ENCODE assay signal across 13 mouse cellular contexts in genomic region chr11:120263176-120263575, GRCm38 (mm10). TPM values are rescaled to one million over a fixed set of nuclear protein-coding genes. Genes with fewer than 3 reads are reported as not detected.
A peak's percentile ranks its signal among the peaks of the same experiment; 100 is the strongest.
DNase-seq lines count a peak whose midpoint lies in the region; ATAC-seq and TF ChIP-seq lines count a peak whose summit lies in the region.
"Had no signal": no experiment of that assay in that cellular context is flagged by ENCODE, and none has a peak within 500 bp of the region (broad histone marks: within the 10 kb centered on the region; RNA-seq: fewer than 3 reads in every experiment).

No protein-coding gene starts in this region.

- no peak for TF ChIP-seq POLR2A in lung, adult 2 months (IDR thresholded peaks at IDR 0.05; ENCODE audit: borderline replicate concordance, extremely low read depth, low read depth, low read length)

- no peak for TF ChIP-seq CTCF in lung, postnatal 0 days (IDR thresholded peaks at IDR 0.05)
- no peak for TF ChIP-seq CTCF in lung, adult 2 months (IDR thresholded peaks at IDR 0.05; ENCODE audit: insufficient read depth, low read length)

- H3K9ac ChIP-seq in heart, embryonic 13.5 days = peak overlapping the region; percentile 10; the same call in 1 of the 2 replicates
- H3K9ac ChIP-seq in lung, postnatal 0 days (replicated peaks; ENCODE audit: low read depth) = no peak overlapping the region
- H3K9ac ChIP-seq: limb, embryonic 13.5 days; liver, embryonic 12.5 days; liver, postnatal 0 days; neural tube, embryonic 12.5 days had no signal

- no peak overlapping the region for H3K27ac ChIP-seq in heart, embryonic 13.5 days (replicated peaks)
- H3K27ac ChIP-seq in lung, postnatal 0 days (ENCODE audit: low read length) = no peak overlapping the region
- H3K27ac ChIP-seq: layer of hippocampus, adult 2 months; left cerebral cortex, adult 2 months; liver, embryonic 12.5 days had no signal

- peaks cover 87% of the 10 kb centered on the region for H3K4me1 ChIP-seq in heart, embryonic 13.5 days
- peaks cover 34% of the 10 kb centered on the region for H3K4me1 ChIP-seq in lung, postnatal 0 days (ENCODE audit: insufficient read depth, low read depth, low read length)
- H3K4me1 ChIP-seq in lung, adult 2 months (ENCODE audit: control insufficient read depth, insufficient read depth, low read length) = peaks cover 29% of the 10 kb centered on the region

- 0 out of 2 replicates have a peak, but pooled peaks cover 6% of the 10 kb centered on the region for H3K36me3 ChIP-seq in heart, embryonic 13.5 days
- no peaks in the 10 kb centered on the region for H3K36me3 ChIP-seq in lung, postnatal 0 days (ENCODE audit: insufficient read depth, low read length)
- H3K36me3 ChIP-seq: liver, embryonic 12.5 days had no signal

- no peak for ATAC-seq in heart, embryonic 13.5 days (ENCODE audit: extremely low read depth, insufficient number of reproducible peaks, low FRiP score, low TSS enrichment)
- ATAC-seq in lung, postnatal 0 days = no peak
- no peak for ATAC-seq in erythroblast, adult 5-6 weeks (replicated peaks; ENCODE audit: low FRiP score, poor library complexity, severe bottlenecking)

- H3K4me3 ChIP-seq in heart, embryonic 13.5 days = no peak overlapping the region
- H3K4me3 ChIP-seq in lung, postnatal 0 days (ENCODE audit: low read depth, low read length) = no peak overlapping the region
- H3K4me3 ChIP-seq in lung, adult 2 months (replicated peaks; ENCODE audit: extremely low read depth, low read depth, low read length) = no peak overlapping the region
- H3K4me3 ChIP-seq: forebrain, embryonic 12.5 days; layer of hippocampus, adult 2 months; left cerebral cortex, adult 2 months; limb, embryonic 13.5 days; liver, embryonic 12.5 days; neural tube, embryonic 12.5 days had no signal

- DNase-seq in heart, adult 9 months (ENCODE audit: low spot score in 2 of 2) = no peak
- DNase-seq in lung, postnatal 0 days (ENCODE audit: low spot score) = peak; percentile 41
- no peak for DNase-seq in lung, adult 2 months
- DNase-seq in adipocyte (ENCODE audit: low spot score) = peak; percentile 24

- no peaks in the 10 kb centered on the region for H3K9me3 ChIP-seq in heart, embryonic 13.5 days
- H3K9me3 ChIP-seq in lung, postnatal 0 days (ENCODE audit: low read length) = no peaks in the 10 kb centered on the region
- H3K9me3 ChIP-seq: forebrain, embryonic 12.5 days; limb, embryonic 13.5 days; liver, embryonic 12.5 days; neural tube, embryonic 12.5 days had no signal

- no peaks in the 10 kb centered on the region; the same call in 1 of the 2 replicates for H3K27me3 ChIP-seq in heart, embryonic 13.5 days (replicated peaks)
- no peaks in the 10 kb centered on the region for H3K27me3 ChIP-seq in lung, postnatal 0 days (replicated peaks; ENCODE audit: insufficient read depth, low read length)
- H3K27me3 ChIP-seq: forebrain, embryonic 12.5 days; neural tube, embryonic 12.5 days had no signal

- WGBS in heart, embryonic 13.5 days = 88% methylated on average over 3 of the region's 3 CpGs
- WGBS in lung, postnatal 0 days = 71% methylated on average over 3 of the region's 3 CpGs
- WGBS in lung, adult 2 months = 81% methylated on average over 3 of the region's 3 CpGs

- TF ChIP-seq EP300 in lung, postnatal 0 days (IDR thresholded peaks at IDR 0.05) = no peak

- H3K4me2 ChIP-seq in heart, embryonic 13.5 days = no peak overlapping the region
- no peak overlapping the region for H3K4me2 ChIP-seq in lung, postnatal 0 days (replicated peaks; ENCODE audit: low read depth, low read length)
- H3K4me2 ChIP-seq: forebrain, embryonic 12.5 days; liver, embryonic 12.5 days had no signal

RNA-seq across cellular contexts. Expression of gene Bahcc1, which starts 30.4 kb away (rescaled TPM):
- polyA plus RNA-seq in heart, embryonic 13.5 days (2015; fragmentation: Nextera tagmentation; extraction: Ambion mirVana) = 4.4 and 5.2 TPM in 2 replicates
- 5.9 and 6.6 TPM in 2 replicates for polyA plus RNA-seq in lung, postnatal 0 days (2015; fragmentation: Nextera tagmentation; extraction: Ambion mirVana)
- polyA plus RNA-seq in lung, adult 2 months (2012; rRNA removed) = 10.8 and 12.4 TPM in 2 replicates
- 2.1 and 3.3 TPM in 2 replicates for total RNA-seq in erythroblast, adult 5-6 weeks (2015; ENCODE audit: low replicate concordance)
- total RNA-seq in erythroblast, adult 5-6 weeks (2017; ENCODE audit: low replicate concordance) = 0.84 and 2.0 TPM in 2 replicates

Comparison
In these comparisons a context has a peak if more than half of its experiments do, and no peak if none do; other contexts are left out.
1. DNase-seq: peak in lung, postnatal 0 days (single experiment) and adipocyte (single experiment); none in heart, adult 9 months (0 of 2) and lung, adult 2 months (single experiment).